Mouse (Mus musculus): ENCODE results near the gene Ndufs1.
A peak's percentile ranks its signal among the peaks of the same experiment; 100 is the strongest.
"Not testable (repeated sequence)": the region's sequence is repeated elsewhere in the genome, so short reads cannot be mapped to it uniquely, and the experiment has no call there.

Ndufs1 gene

GRCm38 (mm10) chr1:63176604-63177421, at the start of gene Ndufs1, which contains the start of gene Eef1b2:
Gene Ndufs1, minus strand, starts transcription at chr1:63176833.
Gene Eef1b2, plus strand, starts transcription at chr1:63176825.
- peak; percentile 98 for DNase-seq (ENCODE audit: low read depth, low spot score)

- DNase-seq (ENCODE audit: low read depth, low spot score): no peak
Measured at GRCm38 (mm10) chr1:63225890-63226289, 49.3 kb upstream of the Ndufs1 start.

GRCm38 (mm10) chr1:63225009-63225408, 48.4 kb upstream of the Ndufs1 start:
- DNase-seq (ENCODE audit: low read depth, low spot score): no peak

GRCm38 (mm10) chr1:63219277-63219676, 42.6 kb upstream of the Ndufs1 start:
- DNase-seq (ENCODE audit: low read depth, low spot score): no peak

- DNase-seq (ENCODE audit: low read depth, low spot score): no peak
Measured at GRCm38 (mm10) chr1:63214631-63215030, 38.0 kb upstream of the Ndufs1 start.

- no peak for DNase-seq (ENCODE audit: low read depth, low spot score)
Measured at GRCm38 (mm10) chr1:63214271-63214558, 37.6 kb upstream of the Ndufs1 start, which contains the start of gene Gpr1. Gene Gpr1, minus strand, starts transcription at chr1:63214543.

- DNase-seq (ENCODE audit: low read depth, low spot score): no peak
Measured at GRCm38 (mm10) chr1:63213478-63214270, 37.0 kb upstream of the Ndufs1 start.

GRCm38 (mm10) chr1:63209861-63210529, 33.4 kb upstream of the Ndufs1 start:
- DNase-seq (ENCODE audit: low read depth, low spot score): no peak

- DNase-seq (ENCODE audit: low read depth, low spot score): no peak
Measured at GRCm38 (mm10) chr1:63207607-63208006, 31.0 kb upstream of the Ndufs1 start.

- no peak for DNase-seq (ENCODE audit: low read depth, low spot score)
Measured at GRCm38 (mm10) chr1:63204660-63205394, 28.2 kb upstream of the Ndufs1 start.

- DNase-seq (ENCODE audit: low read depth, low spot score): no peak
Measured at GRCm38 (mm10) chr1:63203950-63204659, 27.5 kb upstream of the Ndufs1 start.

GRCm38 (mm10) chr1:63203471-63203870, 26.8 kb upstream of the Ndufs1 start:
- no peak for DNase-seq (ENCODE audit: low read depth, low spot score)

- no peak for DNase-seq (ENCODE audit: low read depth, low spot score)
Measured at GRCm38 (mm10) chr1:63201672-63202071, 25.0 kb upstream of the Ndufs1 start.

GRCm38 (mm10) chr1:63200322-63200721, 23.7 kb upstream of the Ndufs1 start:
- no peak for DNase-seq (ENCODE audit: low read depth, low spot score)

GRCm38 (mm10) chr1:63199387-63199786, 22.8 kb upstream of the Ndufs1 start:
- no peak for DNase-seq (ENCODE audit: low read depth, low spot score)

- no peak for DNase-seq (ENCODE audit: low read depth, low spot score)
Measured at GRCm38 (mm10) chr1:63195848-63196512, 19.3 kb upstream of the Ndufs1 start.

GRCm38 (mm10) chr1:63192306-63193065, 15.9 kb upstream of the Ndufs1 start:
- no peak for DNase-seq (ENCODE audit: low read depth, low spot score)

GRCm38 (mm10) chr1:63190851-63191250, 14.2 kb upstream of the Ndufs1 start:
- no peak for DNase-seq (ENCODE audit: low read depth, low spot score)

- no peak for DNase-seq (ENCODE audit: low read depth, low spot score)
Measured at GRCm38 (mm10) chr1:63188536-63188935, 11.9 kb upstream of the Ndufs1 start.

- DNase-seq (ENCODE audit: low read depth, low spot score): not testable (repeated sequence)
Measured at GRCm38 (mm10) chr1:63185430-63185829, 8.8 kb upstream of the Ndufs1 start.

Data from CD4-positive helper T cell, adult 2 months (primary cell).